Mouse (Mus musculus): ENCODE measurements at regions not wholly inside any gene's neighbourhood (a gene's known extent, or its start where the extent isn't known, plus 50 kb on each side); places are given as distances from the start of the nearest gene placed in this dataset.

DNA sequence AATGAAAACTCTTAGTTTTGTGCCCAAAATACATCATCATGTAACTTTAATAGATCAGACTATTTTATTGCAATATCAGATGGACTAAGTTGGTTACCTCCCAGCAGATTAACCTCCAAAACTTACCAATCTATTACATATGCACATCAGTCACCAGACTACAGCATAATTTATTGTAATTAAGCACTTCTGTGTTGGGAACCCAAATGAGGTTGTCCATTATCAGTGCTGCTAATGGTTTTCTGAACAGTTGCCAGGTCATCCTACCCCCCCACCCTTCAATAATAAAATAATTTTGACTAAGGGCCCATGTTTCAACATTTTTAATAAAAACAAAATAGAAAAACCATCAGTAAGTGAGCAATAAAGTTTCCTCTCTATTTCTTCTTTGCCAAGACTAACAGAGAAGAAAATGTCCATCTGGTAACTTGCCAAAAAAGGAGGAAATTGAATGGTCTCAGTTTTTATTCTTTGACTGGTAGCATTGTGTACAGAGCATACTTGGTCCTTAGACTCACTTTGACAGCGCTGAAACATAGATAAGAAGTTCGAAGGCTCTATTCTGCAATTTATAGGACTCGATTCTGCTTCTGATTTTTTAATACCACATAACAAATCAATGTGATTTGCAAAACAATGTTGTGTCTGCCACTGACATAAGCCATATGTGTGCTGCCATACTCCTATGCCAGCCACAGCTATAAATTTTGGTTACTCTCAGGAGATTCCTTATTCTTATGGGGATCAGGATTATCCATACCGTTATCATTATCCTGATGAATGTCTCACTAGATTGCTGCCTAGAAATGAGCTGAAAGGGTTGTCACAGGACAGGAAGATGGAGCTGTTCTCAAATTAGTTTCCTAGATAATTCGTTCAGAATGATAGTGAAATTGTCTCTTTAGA is 152.4 kb upstream of the Ferd3l start:
- no peak overlapping the region for H3K27ac ChIP-seq (ENCODE audit: low read depth, low read length)
- H3K4me2 ChIP-seq (ENCODE audit: low read depth), result no peak overlapping the region
- 42% methylated on average over 5 of the region's 5 CpGs for WGBS
- no peaks in the 10 kb centered on the region for H3K27me3 ChIP-seq (ENCODE audit: insufficient read depth, low read length)
- H3K9ac ChIP-seq, result no peak overlapping the region
- H3K4me1 ChIP-seq (ENCODE audit: insufficient read depth), result no peaks in the 10 kb centered on the region
- no peaks in the 10 kb centered on the region for H3K36me3 ChIP-seq (ENCODE audit: insufficient read depth)
- DNase-seq (no peak), ATAC-seq (no peak)
- no peak for TF ChIP-seq CTCF (IDR thresholded peaks at IDR 0.05; ENCODE audit: low read depth)
- no peaks in the 10 kb centered on the region for H3K9me3 ChIP-seq (ENCODE audit: low read length)
- no peak overlapping the region for H3K4me3 ChIP-seq (ENCODE audit: low read depth, low read length)

DNA sequence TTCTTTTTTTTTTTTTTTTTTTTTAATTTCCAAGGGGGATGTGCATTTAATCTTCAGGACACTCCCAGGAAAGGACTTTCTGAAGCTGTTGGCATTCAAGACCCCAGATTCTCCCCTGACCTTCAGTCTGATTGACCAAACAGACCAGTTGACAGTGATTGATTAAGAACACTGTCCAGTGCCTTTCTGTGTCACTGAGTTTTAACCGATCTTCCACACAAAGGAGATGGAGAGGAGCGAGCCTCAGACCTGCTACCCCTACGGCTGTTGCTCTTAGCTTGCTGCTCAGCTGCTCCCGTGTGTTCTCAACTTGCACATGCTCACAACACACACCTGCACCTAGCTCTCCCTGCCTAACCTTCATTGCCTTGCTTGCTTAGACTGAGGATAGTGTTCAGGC is 149.7 kb upstream of the Ferd3l start:
- no peak overlapping the region for H3K9ac ChIP-seq
- no peak overlapping the region for H3K27ac ChIP-seq (ENCODE audit: low read depth, low read length)
- TF ChIP-seq CTCF (IDR thresholded peaks at IDR 0.05; ENCODE audit: low read depth), result no peak
- H3K4me3 ChIP-seq (ENCODE audit: low read depth, low read length), result no peak overlapping the region
- no peaks in the 10 kb centered on the region for H3K9me3 ChIP-seq (ENCODE audit: low read length)
- H3K27me3 ChIP-seq (ENCODE audit: insufficient read depth, low read length), result no peaks in the 10 kb centered on the region
- no peaks in the 10 kb centered on the region for H3K4me1 ChIP-seq (ENCODE audit: insufficient read depth)
- H3K4me2 ChIP-seq (ENCODE audit: low read depth), result no peak overlapping the region
- no peaks in the 10 kb centered on the region for H3K36me3 ChIP-seq (ENCODE audit: insufficient read depth)
- ATAC-seq (no peak), DNase-seq (no peak)
- 66% methylated on average over 4 of the region's 4 CpGs for WGBS

DNA sequence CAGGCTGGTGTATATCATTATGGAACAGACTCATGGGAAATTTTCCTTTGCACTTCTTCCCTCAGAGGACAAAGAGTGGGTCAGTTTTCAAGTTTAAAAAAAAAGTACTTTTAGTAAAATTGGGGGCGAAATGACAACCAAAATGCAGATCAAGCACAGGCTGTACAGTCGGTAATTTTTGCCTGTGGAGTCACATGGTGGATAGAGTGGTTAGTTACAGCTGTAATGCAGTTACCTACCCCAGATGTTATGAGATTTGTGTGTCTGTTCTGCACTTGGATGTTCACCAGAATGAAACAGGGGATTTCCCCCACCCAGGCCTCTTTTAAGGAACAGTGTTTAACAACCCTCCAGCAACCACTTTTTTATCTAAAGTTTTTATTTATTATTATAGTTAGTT is 148.3 kb upstream of the Ferd3l start:
- Histone ChIP-seq H3K4me3 (ENCODE audit: low read depth, low read length) (no peak overlapping the region), H3K9me3 (ENCODE audit: low read length) (no peaks in the 10 kb centered on the region), H3K36me3 (ENCODE audit: insufficient read depth) (no peaks in the 10 kb centered on the region), H3K9ac (no peak overlapping the region), H3K4me1 (ENCODE audit: insufficient read depth) (no peaks in the 10 kb centered on the region), H3K27ac (ENCODE audit: low read depth, low read length) (no peak overlapping the region), H3K27me3 (ENCODE audit: insufficient read depth, low read length) (no peaks in the 10 kb centered on the region), H3K4me2 (ENCODE audit: low read depth) (no peak overlapping the region)
- ATAC-seq (no peak), DNase-seq (no peak)
- WGBS, result 95% methylated on average over 2 of the region's 2 CpGs
- TF ChIP-seq CTCF (IDR thresholded peaks at IDR 0.05; ENCODE audit: low read depth), result no peak

DNA sequence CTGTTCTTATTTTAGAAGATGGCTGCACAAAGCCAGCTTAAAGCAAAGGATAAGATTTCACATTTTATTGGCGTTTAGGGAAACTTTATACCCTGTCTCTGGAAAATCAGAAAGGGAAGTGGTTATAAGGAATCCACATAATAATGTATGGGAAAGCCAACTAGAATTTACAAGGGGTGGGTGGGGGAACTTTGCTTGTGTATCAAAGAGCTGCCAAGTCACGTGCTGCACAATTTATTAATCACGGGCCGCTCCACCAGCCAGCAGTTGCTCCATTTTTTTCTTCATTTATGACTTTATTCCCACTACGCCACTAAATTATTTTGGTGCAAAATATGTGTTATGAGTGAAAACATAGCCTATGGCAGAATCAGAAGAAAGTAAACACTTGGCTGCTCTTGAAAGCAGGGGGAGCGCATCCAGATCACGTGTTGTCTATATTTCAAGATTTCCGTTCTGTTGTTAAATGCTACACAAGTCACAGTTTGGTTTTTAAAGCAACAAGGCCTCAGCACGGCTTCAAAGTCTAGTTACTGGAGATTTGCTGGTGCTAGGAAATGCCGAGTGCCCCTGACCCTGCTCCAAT is 123.9 kb upstream of the Ferd3l start:
- H3K4me3 ChIP-seq (ENCODE audit: low read depth, low read length), result no peak overlapping the region
- no peak for TF ChIP-seq CTCF (IDR thresholded peaks at IDR 0.05; ENCODE audit: low read depth)
- 79% methylated on average over 10 of the region's 10 CpGs for WGBS
- no peak overlapping the region for H3K4me2 ChIP-seq (ENCODE audit: low read depth)
- DNase-seq (no peak), ATAC-seq (no peak)
- no peak overlapping the region for H3K27ac ChIP-seq (ENCODE audit: low read depth, low read length)
- no peak overlapping the region for H3K9ac ChIP-seq
- no peaks in the 10 kb centered on the region for H3K27me3 ChIP-seq (ENCODE audit: insufficient read depth, low read length)
- no peaks in the 10 kb centered on the region for H3K9me3 ChIP-seq (ENCODE audit: low read length)
- H3K36me3 ChIP-seq (ENCODE audit: insufficient read depth), result no peaks in the 10 kb centered on the region
- H3K4me1 ChIP-seq (ENCODE audit: insufficient read depth), result no peaks in the 10 kb centered on the region

DNA sequence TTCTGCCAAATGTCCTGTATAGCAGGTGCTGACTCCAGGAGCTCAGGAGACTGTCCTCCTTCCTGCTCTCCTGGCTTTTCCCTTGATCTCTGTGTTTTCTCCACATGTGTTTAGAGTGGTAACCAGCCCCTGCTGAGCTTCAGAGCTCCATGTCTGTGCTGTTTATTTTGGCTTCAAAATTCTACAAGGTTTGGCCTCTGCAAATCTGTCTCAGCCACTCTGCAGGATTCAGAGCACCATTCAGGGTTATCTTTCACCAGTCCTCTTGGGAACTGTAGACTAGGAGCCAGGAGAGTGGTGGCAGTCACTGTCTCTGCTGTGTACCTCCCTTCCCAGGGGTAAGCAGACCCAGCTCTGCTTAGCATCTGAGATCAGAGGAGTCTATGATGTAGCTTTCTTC is 102.7 kb upstream of the Ferd3l start:
- no peak for TF ChIP-seq CTCF (IDR thresholded peaks at IDR 0.05; ENCODE audit: low read depth)
- no peak overlapping the region for H3K9ac ChIP-seq
- no peak overlapping the region for H3K27ac ChIP-seq (ENCODE audit: low read depth, low read length)
- no peak overlapping the region for H3K4me3 ChIP-seq (ENCODE audit: low read depth, low read length)
- no peak for ATAC-seq
- H3K27me3 ChIP-seq (ENCODE audit: insufficient read depth, low read length), result no peaks in the 10 kb centered on the region
- DNase-seq, result no peak
- H3K4me1 ChIP-seq (ENCODE audit: insufficient read depth), result no peaks in the 10 kb centered on the region
- H3K4me2 ChIP-seq (ENCODE audit: low read depth), result no peak overlapping the region
- H3K9me3 ChIP-seq (ENCODE audit: low read length), result no peaks in the 10 kb centered on the region
- no peaks in the 10 kb centered on the region for H3K36me3 ChIP-seq (ENCODE audit: insufficient read depth)

DNA sequence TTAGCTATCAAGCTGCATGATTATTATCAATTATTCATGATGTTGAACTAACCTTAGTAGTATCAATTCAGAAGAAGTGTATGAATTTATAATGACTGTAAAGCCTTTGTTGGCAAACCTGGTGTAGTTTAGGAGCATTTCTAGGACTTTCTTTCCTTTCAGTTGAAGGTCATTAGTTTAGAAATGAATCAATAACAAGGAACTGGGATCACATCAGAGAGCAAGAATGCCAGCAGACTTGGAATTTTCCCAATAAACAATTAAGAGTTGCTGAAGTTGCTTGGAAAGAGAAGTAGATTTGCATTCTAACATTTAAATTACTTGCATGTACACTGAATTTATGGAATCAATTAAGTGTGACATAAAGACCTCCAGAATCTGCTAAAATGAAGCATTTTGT is 79.1 kb upstream of the Ferd3l start:
- no peaks in the 10 kb centered on the region for H3K36me3 ChIP-seq (ENCODE audit: insufficient read depth)
- H3K9me3 ChIP-seq (ENCODE audit: low read length), result no peaks in the 10 kb centered on the region
- TF ChIP-seq CTCF (IDR thresholded peaks at IDR 0.05; ENCODE audit: low read depth), result no peak
- H3K27me3 ChIP-seq (ENCODE audit: insufficient read depth, low read length), result no peaks in the 10 kb centered on the region
- no peak for ATAC-seq
- H3K9ac ChIP-seq, result no peak overlapping the region
- H3K27ac ChIP-seq (ENCODE audit: low read depth, low read length), result no peak overlapping the region
- no peak for DNase-seq
- no peak overlapping the region for H3K4me2 ChIP-seq (ENCODE audit: low read depth)
- H3K4me1 ChIP-seq (ENCODE audit: insufficient read depth), result no peaks in the 10 kb centered on the region
- no peak overlapping the region for H3K4me3 ChIP-seq (ENCODE audit: low read depth, low read length)

DNA sequence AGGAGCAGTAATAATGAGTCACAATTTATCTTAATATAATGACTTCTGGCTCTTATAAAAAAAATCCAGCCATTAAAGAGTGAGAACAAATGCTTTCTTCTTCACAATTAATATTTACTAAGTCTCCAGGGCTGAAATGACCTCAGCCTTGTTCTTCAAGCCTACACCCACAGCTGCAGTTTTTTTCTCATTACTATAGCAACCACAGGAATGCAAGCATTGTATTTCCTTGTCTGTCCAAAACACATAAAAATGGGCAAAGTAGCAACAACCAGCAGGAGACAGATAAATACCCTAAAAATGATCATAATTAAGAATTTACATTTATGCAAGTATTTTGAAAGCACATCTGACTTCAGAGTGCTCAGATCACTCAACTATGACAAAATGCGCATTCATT is 76.5 kb upstream of the Ferd3l start:
- Histone ChIP-seq H3K36me3 (ENCODE audit: insufficient read depth) (no peaks in the 10 kb centered on the region), H3K27ac (ENCODE audit: low read depth, low read length) (no peak overlapping the region), H3K4me2 (ENCODE audit: low read depth) (no peak overlapping the region), H3K9me3 (ENCODE audit: low read length) (no peaks in the 10 kb centered on the region), H3K27me3 (ENCODE audit: insufficient read depth, low read length) (no peaks in the 10 kb centered on the region), H3K4me3 (ENCODE audit: low read depth, low read length) (no peak overlapping the region), H3K9ac (no peak overlapping the region), H3K4me1 (ENCODE audit: insufficient read depth) (no peaks in the 10 kb centered on the region)
- TF ChIP-seq CTCF (IDR thresholded peaks at IDR 0.05; ENCODE audit: low read depth), result no peak
- 33% methylated on average over 1 of the region's 1 CpGs for WGBS
- DNase-seq, result no peak
- ATAC-seq, result no peak

Data from forebrain, postnatal 0 days (tissue).